Mouse (Mus musculus): ENCODE measurements around the gene Ints3. TPM values are rescaled to one million over a fixed set of nuclear protein-coding genes. Genes with fewer than 3 reads are reported as not detected.
A peak's percentile ranks its signal among the peaks of the same experiment; 100 is the strongest.

Gene Ints3
- polyA plus RNA-seq, 1 experiment from 2014 or later, result 53.5 TPM

DNA sequence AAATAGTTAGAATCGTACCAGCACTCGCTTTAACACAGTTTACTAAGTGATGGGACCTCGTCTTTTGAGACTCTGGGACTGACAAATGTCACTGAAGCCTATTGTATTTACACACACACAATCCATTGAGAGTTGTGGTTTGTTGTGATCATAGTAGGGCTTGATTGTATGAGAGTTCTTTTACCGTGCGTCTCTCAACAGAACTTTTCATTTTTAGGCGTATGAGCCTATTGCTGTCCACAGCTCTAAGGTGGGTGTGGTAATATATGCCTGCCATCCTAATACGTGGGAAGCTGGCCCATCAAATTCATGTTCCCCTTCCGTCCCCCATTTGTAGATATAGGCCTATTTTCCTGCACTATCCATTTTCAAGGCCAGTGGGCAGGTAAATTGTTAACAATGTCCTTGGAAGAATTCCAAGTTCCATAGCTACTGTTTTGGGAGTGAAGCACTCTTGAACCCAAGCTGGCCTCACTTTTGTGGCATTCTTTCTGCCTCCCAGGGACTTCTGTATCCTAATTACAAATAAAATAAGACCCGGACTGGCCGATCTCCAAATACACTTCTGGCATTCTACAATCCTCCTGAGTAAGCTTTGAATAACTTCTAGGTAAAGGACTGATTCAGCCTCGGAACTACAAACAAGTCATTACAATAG lies 780 bp upstream of the Ints3 start:
- H3K27me3 ChIP-seq (ENCODE audit: low read depth, poor library complexity, severe bottlenecking), result no peaks in the 10 kb centered on the region
- peak overlapping the region; percentile 82 for H3K4me3 ChIP-seq
- peak overlapping the region; percentile 97 for H3K27ac ChIP-seq
- no peaks in the 10 kb centered on the region for H3K9me3 ChIP-seq (replicated peaks)
- H3K4me1 ChIP-seq, result peaks cover 28% of the 10 kb centered on the region
- no peak for DNase-seq (ENCODE audit: low spot score)
- H3K36me3 ChIP-seq, result peaks cover 14% of the 10 kb centered on the region
- WGBS, result 64% methylated on average over 11 of the region's 11 CpGs

GRCm38 (mm10) chr3:90432811-90433219 lies 607 bp downstream of the Ints3 start:
- under 1% methylated on average over 12 of the region's 12 CpGs for WGBS
- Histone ChIP-seq H3K27ac (peak overlapping the region; percentile 97), H3K9me3 (replicated peaks) (no peaks in the 10 kb centered on the region), H3K4me3 (peak overlapping the region; percentile 82), H3K36me3 (peaks cover 25% of the 10 kb centered on the region), H3K27me3 (ENCODE audit: low read depth, poor library complexity, severe bottlenecking) (no peaks in the 10 kb centered on the region), H3K4me1 (peaks cover 34% of the 10 kb centered on the region)
- DNase-seq (ENCODE audit: low spot score), result no peak

DNA sequence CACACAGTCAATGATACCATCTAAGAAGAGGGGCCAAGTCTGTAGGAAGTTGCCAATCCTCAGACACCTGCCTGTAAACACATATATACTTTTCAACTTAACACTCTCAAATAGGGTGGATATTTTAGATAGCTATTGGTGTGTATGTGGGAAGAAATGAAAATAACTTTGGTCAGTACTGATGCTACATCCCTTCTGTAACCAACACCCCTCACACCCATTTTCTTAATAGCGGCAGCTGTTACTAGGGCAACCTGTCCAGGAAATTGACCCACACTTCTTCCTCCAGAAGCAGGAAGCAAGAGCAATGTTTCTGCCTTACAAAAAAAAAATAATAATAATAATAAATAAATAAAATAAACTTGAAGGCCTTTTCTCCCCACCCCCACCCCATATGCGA lies 1.1 kb downstream of the Ints3 start:
- no peak for DNase-seq (ENCODE audit: low spot score)
- H3K4me3 ChIP-seq, result peak overlapping the region; percentile 82
- 16% methylated on average over 2 of the region's 2 CpGs for WGBS
- H3K9me3 ChIP-seq (replicated peaks), result no peaks in the 10 kb centered on the region
- H3K27me3 ChIP-seq (ENCODE audit: low read depth, poor library complexity, severe bottlenecking), result no peaks in the 10 kb centered on the region
- H3K4me1 ChIP-seq, result peaks cover 37% of the 10 kb centered on the region
- H3K27ac ChIP-seq, result peak overlapping the region; percentile 97
- peaks cover 25% of the 10 kb centered on the region for H3K36me3 ChIP-seq

DNA sequence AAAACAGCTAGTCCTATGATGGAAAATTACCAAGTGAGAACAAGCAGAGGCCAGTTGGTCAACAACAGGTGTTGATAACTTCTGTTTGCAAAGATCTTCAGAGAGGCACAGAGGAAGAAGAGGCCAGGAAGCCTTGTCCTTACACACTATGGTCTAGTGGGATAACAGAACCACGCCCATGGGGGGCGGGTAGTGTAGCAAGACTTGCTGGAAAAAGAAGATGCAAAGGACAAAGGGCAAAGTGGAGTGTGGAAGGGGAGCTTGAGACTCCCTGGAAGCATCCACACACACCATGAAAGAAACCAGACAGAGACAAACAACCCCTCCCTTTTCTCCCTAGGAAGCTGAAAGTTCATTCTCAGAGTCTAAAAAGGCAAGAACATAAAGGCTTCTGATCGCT lies 3.8 kb downstream of the Ints3 start:
- WGBS, result 92% methylated on average over 3 of the region's 3 CpGs
- H3K4me1 ChIP-seq, result peaks cover 46% of the 10 kb centered on the region
- H3K27me3 ChIP-seq (ENCODE audit: low read depth, poor library complexity, severe bottlenecking), result no peaks in the 10 kb centered on the region
- no peak overlapping the region for H3K27ac ChIP-seq
- H3K36me3 ChIP-seq, result peaks cover 39% of the 10 kb centered on the region
- no peaks in the 10 kb centered on the region for H3K9me3 ChIP-seq (replicated peaks)
- no peak overlapping the region for H3K4me3 ChIP-seq
- no peak for DNase-seq (ENCODE audit: low spot score)

GRCm38 (mm10) chr3:90428186-90428585 lies 5.2 kb downstream of the Ints3 start:
- DNase-seq (ENCODE audit: low spot score), result no peak
- Histone ChIP-seq H3K27ac (no peak overlapping the region), H3K36me3 (peaks cover 52% of the 10 kb centered on the region), H3K9me3 (replicated peaks) (no peaks in the 10 kb centered on the region), H3K4me3 (no peak overlapping the region), H3K27me3 (ENCODE audit: low read depth, poor library complexity, severe bottlenecking) (no peaks in the 10 kb centered on the region), H3K4me1 (peaks cover 40% of the 10 kb centered on the region)
- 88% methylated on average over 6 of the region's 6 CpGs for WGBS

GRCm38 (mm10) chr3:90427574-90427973 lies 5.8 kb downstream of the Ints3 start:
- Histone ChIP-seq H3K36me3 (peaks cover 59% of the 10 kb centered on the region), H3K9me3 (replicated peaks) (no peaks in the 10 kb centered on the region), H3K4me3 (no peak overlapping the region), H3K27ac (no peak overlapping the region), H3K4me1 (peaks cover 37% of the 10 kb centered on the region), H3K27me3 (ENCODE audit: low read depth, poor library complexity, severe bottlenecking) (no peaks in the 10 kb centered on the region)
- 92% methylated on average over 1 of the region's 1 CpGs for WGBS
- no peak for DNase-seq (ENCODE audit: low spot score)

DNA sequence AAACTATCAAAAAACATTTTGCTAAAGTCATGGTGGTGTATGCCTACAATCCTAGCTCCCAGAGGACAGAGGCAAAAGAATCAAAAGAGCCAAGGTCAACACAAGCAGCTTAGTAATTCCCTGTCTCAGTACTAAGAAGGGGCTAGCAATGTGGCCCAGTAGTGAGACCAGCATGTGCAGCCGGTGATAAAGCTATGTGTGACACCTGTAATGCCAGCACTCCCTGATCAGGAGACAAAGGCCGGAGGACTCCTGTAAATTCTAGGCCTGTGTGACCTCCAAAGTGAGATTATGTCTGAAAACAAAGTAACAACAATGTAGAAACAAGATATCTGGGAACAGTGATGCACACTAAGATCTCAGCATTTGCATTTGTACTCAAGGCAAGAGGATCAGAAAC lies 7.9 kb downstream of the Ints3 start:
- peaks cover 73% of the 10 kb centered on the region for H3K36me3 ChIP-seq
- WGBS, result 90% methylated on average over 2 of the region's 2 CpGs
- DNase-seq (ENCODE audit: low spot score), result no peak
- H3K9me3 ChIP-seq (replicated peaks), result no peaks in the 10 kb centered on the region
- H3K4me1 ChIP-seq, result peaks cover 19% of the 10 kb centered on the region
- H3K27ac ChIP-seq, result no peak overlapping the region
- H3K27me3 ChIP-seq (ENCODE audit: low read depth, poor library complexity, severe bottlenecking), result no peaks in the 10 kb centered on the region
- no peak overlapping the region for H3K4me3 ChIP-seq

DNA sequence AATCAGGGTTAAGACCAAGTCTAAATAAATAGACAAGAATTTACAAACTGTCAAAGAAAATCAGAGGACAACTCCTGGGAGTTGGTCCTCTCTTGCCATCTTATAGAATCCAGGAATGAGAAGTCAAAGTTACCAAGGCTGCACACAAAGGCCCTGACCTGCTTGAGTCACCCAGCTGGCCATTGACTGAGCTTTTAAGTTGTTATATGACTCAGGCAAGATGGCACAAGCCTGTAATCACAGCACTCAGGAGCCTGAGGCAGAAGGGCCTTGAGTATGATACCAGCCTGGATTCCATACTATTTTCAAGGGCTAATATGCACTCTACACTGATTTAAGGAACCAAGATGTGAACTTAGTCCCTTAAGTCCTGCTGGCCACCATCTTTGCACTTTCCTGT lies 9.9 kb downstream of the Ints3 start:
- no peak for DNase-seq (ENCODE audit: low spot score)
- Histone ChIP-seq H3K36me3 (peaks cover 77% of the 10 kb centered on the region), H3K4me3 (no peak overlapping the region), H3K27me3 (ENCODE audit: low read depth, poor library complexity, severe bottlenecking) (no peaks in the 10 kb centered on the region), H3K9me3 (replicated peaks) (no peaks in the 10 kb centered on the region), H3K27ac (no peak overlapping the region), H3K4me1 (peaks cover 18% of the 10 kb centered on the region)

DNA sequence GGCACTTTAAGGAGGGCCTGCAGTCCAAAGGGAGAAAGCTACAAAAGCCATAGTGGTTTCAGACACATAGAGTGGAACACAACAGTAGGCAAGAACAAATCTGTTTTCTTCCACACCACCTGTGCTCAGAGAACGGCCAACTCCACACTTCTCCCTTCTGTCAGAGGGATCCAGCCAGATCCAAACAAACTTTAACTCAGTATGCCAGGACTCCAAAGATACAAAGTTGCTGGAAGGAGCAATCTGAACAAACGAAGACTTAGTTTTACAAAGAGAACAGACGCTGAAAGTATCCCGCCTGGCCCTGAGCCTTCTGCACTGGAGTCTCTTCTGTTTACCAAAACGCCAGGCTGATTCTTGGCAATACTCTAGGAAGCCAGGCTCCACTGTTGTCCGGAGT lies 12.7 kb downstream of the Ints3 start:
- Histone ChIP-seq H3K4me3 (no peak overlapping the region), H3K36me3 (peaks cover 93% of the 10 kb centered on the region), H3K27me3 (ENCODE audit: low read depth, poor library complexity, severe bottlenecking) (no peaks in the 10 kb centered on the region), H3K9me3 (replicated peaks) (no peaks in the 10 kb centered on the region), H3K27ac (no peak overlapping the region), H3K4me1 (no peaks in the 10 kb centered on the region)
- DNase-seq (ENCODE audit: low spot score), result no peak
- 93% methylated on average over 6 of the region's 6 CpGs for WGBS

DNA sequence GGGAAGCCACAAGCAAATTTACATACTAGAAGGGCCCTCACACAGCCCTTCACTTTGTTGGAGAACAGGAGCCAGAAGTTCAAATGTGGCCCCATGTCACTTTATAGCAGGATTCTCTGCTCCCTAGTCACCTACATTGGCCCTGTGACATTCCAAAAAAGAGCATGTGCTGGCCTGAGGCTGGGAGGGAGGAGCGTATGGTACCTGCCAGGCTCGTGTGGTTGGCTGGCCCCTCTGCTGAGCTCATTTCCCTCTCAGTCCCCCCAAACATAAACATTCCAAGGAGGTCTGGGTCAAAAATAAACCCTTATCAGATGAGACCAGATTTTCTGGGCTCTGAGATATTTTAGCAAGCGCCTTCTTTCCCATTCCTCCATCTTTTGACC lies 20.4 kb downstream of the Ints3 start:
- Histone ChIP-seq H3K36me3 (peaks cover 99% of the 10 kb centered on the region), H3K9me3 (replicated peaks) (no peaks in the 10 kb centered on the region)
- 62% methylated on average over 3 of the region's 3 CpGs for WGBS

DNA sequence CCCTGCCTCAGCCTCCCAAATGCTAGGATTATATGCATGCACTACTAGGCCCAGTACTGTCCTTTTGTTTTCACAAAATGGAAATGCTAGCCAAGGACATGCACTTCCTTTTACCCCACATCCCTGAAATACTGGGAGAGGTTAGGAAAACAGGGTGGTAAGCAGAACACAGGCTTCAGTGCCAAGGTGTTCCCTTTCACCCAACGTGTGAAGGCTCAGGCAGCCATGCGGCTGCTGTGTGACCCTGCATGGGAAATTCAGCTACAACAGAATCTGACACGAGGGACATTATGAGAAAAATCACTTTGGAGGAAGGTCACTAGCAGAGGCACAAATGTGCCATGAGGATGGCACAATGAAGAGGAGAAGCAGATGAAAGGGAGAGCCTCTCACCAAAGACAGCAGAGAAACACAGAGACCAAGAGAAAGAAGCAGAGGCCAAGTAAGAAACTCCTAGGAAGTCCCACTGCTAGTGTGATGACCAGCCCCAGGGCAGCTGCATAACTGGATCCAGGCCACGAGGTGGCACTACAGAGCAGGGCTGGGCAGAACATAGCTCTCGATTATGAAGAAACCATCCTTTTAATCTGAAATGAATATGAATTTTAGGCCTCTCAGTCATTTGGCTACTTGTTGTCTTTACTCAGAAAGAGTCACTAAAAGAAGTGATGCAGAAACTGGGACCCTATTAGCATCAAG lies 21.0 kb downstream of the Ints3 start:
- no peak overlapping the region for H3K4me3 ChIP-seq
- DNase-seq (ENCODE audit: low spot score), result peak; percentile 79
- no peaks in the 10 kb centered on the region for H3K27me3 ChIP-seq (ENCODE audit: low read depth, poor library complexity, severe bottlenecking)
- no peaks in the 10 kb centered on the region for H3K9me3 ChIP-seq (replicated peaks)
- peaks cover 99% of the 10 kb centered on the region for H3K36me3 ChIP-seq
- H3K27ac ChIP-seq, result no peak overlapping the region
- WGBS, result 55% methylated on average over 5 of the region's 5 CpGs
- H3K4me1 ChIP-seq, result no peaks in the 10 kb centered on the region

More for the DNA sequence above, 20.4 kb downstream of the Ints3 start:
- DNase-seq (ENCODE audit: low spot score), result no peak
- Histone ChIP-seq H3K4me3 (no peak overlapping the region), H3K27me3 (ENCODE audit: low read depth, poor library complexity, severe bottlenecking) (no peaks in the 10 kb centered on the region), H3K4me1 (no peaks in the 10 kb centered on the region), H3K27ac (no peak overlapping the region)

GRCm38 (mm10) chr3:90408721-90409120 lies 24.7 kb downstream of the Ints3 start:
- no peak for DNase-seq (ENCODE audit: low spot score)
- Histone ChIP-seq H3K27ac (no peak overlapping the region), H3K4me1 (no peaks in the 10 kb centered on the region), H3K4me3 (no peak overlapping the region), H3K36me3 (peaks cover 99% of the 10 kb centered on the region), H3K9me3 (replicated peaks) (no peaks in the 10 kb centered on the region), H3K27me3 (ENCODE audit: low read depth, poor library complexity, severe bottlenecking) (no peaks in the 10 kb centered on the region)
- WGBS, result 94% methylated on average over 3 of the region's 3 CpGs

- no peaks in the 10 kb centered on the region for H3K27me3 ChIP-seq (ENCODE audit: low read depth, poor library complexity, severe bottlenecking)
- DNase-seq (ENCODE audit: low spot score), result no peak
- no peak overlapping the region for H3K27ac ChIP-seq
- H3K9me3 ChIP-seq (replicated peaks), result no peaks in the 10 kb centered on the region
- peaks cover 100% of the 10 kb centered on the region for H3K36me3 ChIP-seq
- H3K4me1 ChIP-seq, result no peaks in the 10 kb centered on the region
- WGBS, result 97% methylated on average over 5 of the region's 5 CpGs
- no peak overlapping the region for H3K4me3 ChIP-seq
These were observed 27.0 kb downstream of the Ints3 start for GRCm38 (mm10) chr3:90406414-90406813.

All from limb, embryonic 10.5 days (tissue).